Mouse (Mus musculus) hindbrain, embryonic 16.5 days (tissue): Measurements from ENCODE around the gene Prcd. TPM values are rescaled to one million over a fixed set of nuclear protein-coding genes. Genes with fewer than 3 reads are reported as not detected.
A peak's percentile ranks its signal among the peaks of the same experiment; 100 is the strongest.

Experiments used
- ATAC-seq: fragments of 200-750 bp; cut with Nextera tagmentation; 2 replicates; pipeline ENCODE4 v1.8.0; 2017; ENCODE audit warnings: moderate TSS enrichment, moderate library complexity
- H3K27ac ChIP-seq: fragments of 300-500 bp; sonication (generic); 2 replicates; pipeline ENCODE4 v1.5.1; 2014; ENCODE audit warnings: low read depth, mild to moderate bottlenecking, control low read depth, low read length, moderate library complexity
- H3K27me3 ChIP-seq: fragments of 300-500 bp; sonication (generic); replicated peaks from 2 replicates; pipeline ENCODE4 v1.6.1; 2014; ENCODE audit warnings: low read length; ENCODE audit not compliant: control insufficient read depth, insufficient read depth
- H3K36me3 ChIP-seq: fragments of 300-500 bp; sonication (generic); 2 replicates; pipeline ENCODE4 v1.6.1; 2014; ENCODE audit warnings: mild to moderate bottlenecking, low read length, moderate library complexity, mixed read lengths; ENCODE audit not compliant: control insufficient read depth, insufficient read depth
- H3K4me1 ChIP-seq: fragments of 300-500 bp; sonication (generic); 2 replicates; pipeline ENCODE4 v1.6.1; 2014; ENCODE audit warnings: low read depth, low read length; ENCODE audit not compliant: control insufficient read depth, insufficient read depth
- H3K4me2 ChIP-seq: fragments of 300-500 bp; sonication (generic); 2 replicates; pipeline ENCODE4 v1.6.1; 2014; ENCODE audit warnings: mild to moderate bottlenecking, low read length, control low read depth, moderate library complexity
- H3K4me3 ChIP-seq: fragments of 300-500 bp; sonication (generic); 2 replicates; pipeline ENCODE4 v1.5.1; 2014; ENCODE audit warnings: mild to moderate bottlenecking, low read length, control low read depth, moderate library complexity
- H3K9ac ChIP-seq: fragments of 300-500 bp; sonication (generic); 2 replicates; pipeline ENCODE4 v1.6.1; 2014; ENCODE audit warnings: low read depth, mild to moderate bottlenecking, control low read depth, low read length, moderate library complexity
- H3K9me3 ChIP-seq: fragments of 300-500 bp; sonication (generic); 2 replicates; pipeline ENCODE4 v1.6.1; 2014; ENCODE audit warnings: mild to moderate bottlenecking, low read length, moderate library complexity; ENCODE audit not compliant: control insufficient read depth
- WGBS: fragments of 180-500 bp; shearing (Covaris S2); extraction: QIAGEN DNeasy Blood & Tissue Kit; methylation state at CpG from one replicate; pipeline ENCODE4 v1.1.7; 2014; 5-methylcytosine and 5-hydroxymethylcytosine counted together
- polyA plus RNA-seq: library from polyadenylated mRNA; unstranded; fragments of >200 nt; fragmentation: Nextera tagmentation; extraction: Ambion mirVana; gene quantifications from 2 replicates; pipeline ENCODE4 v1.2.1, GENCODE M21; 2015

Gene Prcd
- polyA plus RNA-seq, 1 experiment from 2014 or later: 4.2 TPM

GRCm38 (mm10) chr11:116616438-116617118, 36.8 kb upstream of the Prcd start:
- 75% methylated on average over 10 of the region's 10 CpGs for WGBS
- H3K27me3 ChIP-seq: no peaks in the 10 kb centered on the region
- ATAC-seq: no peak

GRCm38 (mm10) chr11:116617641-116618040, 35.7 kb upstream of the Prcd start:
- H3K4me2 ChIP-seq: no peak overlapping the region
- 63% methylated on average over 7 of the region's 7 CpGs for WGBS
- H3K36me3 ChIP-seq: no peaks in the 10 kb centered on the region
- no peaks in the 10 kb centered on the region for H3K27me3 ChIP-seq
- H3K9ac ChIP-seq: no peak overlapping the region
- no peak for ATAC-seq
- no peaks in the 10 kb centered on the region for H3K9me3 ChIP-seq
- H3K4me3 ChIP-seq: no peak overlapping the region
- H3K4me1 ChIP-seq: peaks cover 24% of the 10 kb centered on the region
- H3K27ac ChIP-seq: no peak overlapping the region

More at GRCm38 (mm10) chr11:116616438-116617118, 36.8 kb upstream of the Prcd start:
- H3K36me3 ChIP-seq: no peaks in the 10 kb centered on the region
- no peak overlapping the region for H3K9ac ChIP-seq
- H3K4me2 ChIP-seq: no peak overlapping the region
- 0 out of 2 replicates have a peak overlapping the region, but pooled peaks have one; percentile 1 for H3K27ac ChIP-seq
- H3K9me3 ChIP-seq: no peaks in the 10 kb centered on the region
- peaks cover 20% of the 10 kb centered on the region for H3K4me1 ChIP-seq
- no peak overlapping the region for H3K4me3 ChIP-seq

DNA sequence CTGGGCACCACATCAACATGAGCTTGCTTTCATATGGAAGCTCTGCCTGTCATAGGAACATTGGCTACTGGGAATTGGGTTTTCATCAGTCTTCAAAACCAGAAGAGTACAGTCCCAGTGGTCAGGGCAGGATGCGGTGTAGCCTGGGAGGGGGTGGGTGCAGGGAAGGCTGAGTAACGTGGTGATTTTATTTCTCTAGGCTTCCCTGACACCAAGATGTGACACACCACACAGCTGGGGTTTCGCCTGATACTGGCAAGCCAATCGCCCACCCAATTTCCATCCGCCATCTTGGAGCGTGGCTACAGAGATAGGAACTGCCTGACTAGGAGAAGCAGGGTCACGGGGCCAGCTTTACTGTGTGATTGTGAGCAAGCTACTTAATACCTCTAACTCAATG, 34.7 kb upstream of the Prcd start:
- Histone ChIP-seq H3K4me1 (peaks cover 26% of the 10 kb centered on the region), H3K36me3 (no peaks in the 10 kb centered on the region), H3K4me3 (no peak overlapping the region), H3K4me2 (no peak overlapping the region), H3K9ac (no peak overlapping the region), H3K27me3 (peaks cover 6% of the 10 kb centered on the region), H3K9me3 (no peaks in the 10 kb centered on the region), H3K27ac (no peak overlapping the region)
- no peak for ATAC-seq
- WGBS: 90% methylated on average over 7 of the region's 7 CpGs

GRCm38 (mm10) chr11:116619156-116619555, 34.2 kb upstream of the Prcd start:
- no peak overlapping the region for H3K4me2 ChIP-seq
- H3K9me3 ChIP-seq: no peaks in the 10 kb centered on the region
- H3K9ac ChIP-seq: no peak overlapping the region
- H3K27me3 ChIP-seq: peaks cover 10% of the 10 kb centered on the region
- no peak overlapping the region for H3K4me3 ChIP-seq
- 70% methylated on average over 7 of the region's 7 CpGs for WGBS
- no peak overlapping the region for H3K27ac ChIP-seq
- H3K36me3 ChIP-seq: no peaks in the 10 kb centered on the region
- no peak for ATAC-seq
- peaks cover 31% of the 10 kb centered on the region for H3K4me1 ChIP-seq

GRCm38 (mm10) chr11:116619561-116619960, 33.8 kb upstream of the Prcd start:
- H3K27me3 ChIP-seq: peaks cover 13% of the 10 kb centered on the region
- no peak overlapping the region for H3K4me2 ChIP-seq
- no peak for ATAC-seq
- no peaks in the 10 kb centered on the region for H3K36me3 ChIP-seq
- H3K4me1 ChIP-seq: peaks cover 35% of the 10 kb centered on the region
- no peak overlapping the region for H3K27ac ChIP-seq
- no peaks in the 10 kb centered on the region for H3K9me3 ChIP-seq
- WGBS: 48% methylated on average over 8 of the region's 8 CpGs
- no peak overlapping the region for H3K4me3 ChIP-seq
- no peak overlapping the region for H3K9ac ChIP-seq

GRCm38 (mm10) chr11:116620073-116620472, 33.3 kb upstream of the Prcd start:
- Histone ChIP-seq H3K4me2 (no peak overlapping the region), H3K27me3 (peaks cover 18% of the 10 kb centered on the region), H3K9ac (no peak overlapping the region), H3K9me3 (no peaks in the 10 kb centered on the region), H3K4me1 (peaks cover 37% of the 10 kb centered on the region), H3K27ac (no peak overlapping the region), H3K36me3 (no peaks in the 10 kb centered on the region), H3K4me3 (no peak overlapping the region)
- ATAC-seq: no peak
- WGBS: 43% methylated on average over 9 of the region's 9 CpGs

- Histone ChIP-seq H3K4me2 (no peak overlapping the region), H3K27me3 (peaks cover 22% of the 10 kb centered on the region), H3K36me3 (no peaks in the 10 kb centered on the region), H3K4me3 (no peak overlapping the region), H3K27ac (0 out of 2 replicates have a peak overlapping the region, but pooled peaks have one; percentile 6), H3K9me3 (no peaks in the 10 kb centered on the region), H3K9ac (no peak overlapping the region), H3K4me1 (peaks cover 37% of the 10 kb centered on the region)
- WGBS: 78% methylated on average over 10 of the region's 10 CpGs
- peak; percentile 32 for ATAC-seq
These were observed 32.6 kb upstream of the Prcd start for GRCm38 (mm10) chr11:116620559-116621253.

- peaks cover 37% of the 10 kb centered on the region for H3K4me1 ChIP-seq
- H3K27me3 ChIP-seq: peaks cover 22% of the 10 kb centered on the region
- peak overlapping the region; percentile 16; the same call in 1 of the 2 replicates for H3K27ac ChIP-seq
- H3K9ac ChIP-seq: no peak overlapping the region
- no peak overlapping the region for H3K4me3 ChIP-seq
- no peaks in the 10 kb centered on the region for H3K9me3 ChIP-seq
- 47% methylated on average over 6 of the region's 6 CpGs for WGBS
- ATAC-seq: peak; percentile 79
- H3K4me2 ChIP-seq: no peak overlapping the region
- H3K36me3 ChIP-seq: no peaks in the 10 kb centered on the region
These were observed 32.1 kb upstream of the Prcd start for GRCm38 (mm10) chr11:116621258-116621704.
